Mouse (Mus musculus) limb, embryonic 13.5 days (tissue): ENCODE measurements around the gene Jaml. TPM values are rescaled to one million over a fixed set of nuclear protein-coding genes. Genes with fewer than 3 reads are reported as not detected.
A peak's percentile ranks its signal among the peaks of the same experiment; 100 is the strongest.
"Not testable (repeated sequence)": the region's sequence is repeated elsewhere in the genome, so short reads cannot be mapped to it uniquely, and the experiment has no call there.

ENCODE experiments used
- ATAC-seq: fragments of 200-750 bp; cut with Nextera tagmentation; 2 replicates; pipeline ENCODE4 v1.8.0; 2017; ENCODE audit warnings: low read depth, moderate number of reproducible peaks, moderate TSS enrichment; ENCODE audit not compliant: low FRiP score
- H3K27ac ChIP-seq: fragments of 300-500 bp; sonication (generic); 2 replicates; pipeline ENCODE4 v1.5.1; 2015; ENCODE audit warnings: inconsistent platforms, mild to moderate bottlenecking, moderate library complexity
- H3K27me3 ChIP-seq: fragments of 300-500 bp; sonication (generic); 2 replicates; pipeline ENCODE4 v1.6.1; 2015; ENCODE audit warnings: mild to moderate bottlenecking, inconsistent platforms
- H3K36me3 ChIP-seq: fragments of 300-500 bp; sonication (generic); 2 replicates; pipeline ENCODE4 v1.6.1; 2015; ENCODE audit warnings: inconsistent platforms, mild to moderate bottlenecking, moderate library complexity
- H3K4me1 ChIP-seq: fragments of 300-500 bp; sonication (generic); 2 replicates; pipeline ENCODE4 v1.6.1; 2015; ENCODE audit warnings: inconsistent platforms
- H3K4me2 ChIP-seq: fragments of 300-500 bp; sonication (generic); replicated peaks from 2 replicates; pipeline ENCODE4 v1.6.1; 2015; ENCODE audit warnings: inconsistent platforms, mild to moderate bottlenecking, moderate library complexity
- H3K4me3 ChIP-seq: fragments of 300-500 bp; sonication (generic); 2 replicates; pipeline ENCODE4 v1.5.1; 2015; ENCODE audit warnings: moderate library complexity, mild to moderate bottlenecking, inconsistent platforms
- H3K9ac ChIP-seq: fragments of 300-500 bp; sonication (generic); 2 replicates; pipeline ENCODE4 v1.6.1; 2015; ENCODE audit warnings: mild to moderate bottlenecking, inconsistent platforms
- H3K9me3 ChIP-seq: fragments of 300-500 bp; sonication (generic); 2 replicates; pipeline ENCODE4 v1.6.1; 2016; ENCODE audit warnings: inconsistent platforms
- WGBS: fragments of 180-500 bp; shearing (Covaris S2); methylation state at CpG from one replicate; pipeline ENCODE4 v1.1.7; 2015; 5-methylcytosine and 5-hydroxymethylcytosine counted together
- polyA plus RNA-seq: library from polyadenylated mRNA; unstranded; fragments of >200 nt; fragmentation: Nextera tagmentation; extraction: Ambion mirVana; gene quantifications from 2 replicates; pipeline ENCODE4 v1.2.1, GENCODE M21; 2015

Gene Jaml
- 1.2 and 1.5 TPM in 2 replicates for polyA plus RNA-seq

GRCm38 (mm10) chr9:45079011-45079410 lies at the start of gene Jaml:
Gene Jaml (plus strand): TSS chr9:45079183.
- WGBS, result 87% methylated on average over 5 of the region's 5 CpGs
- Histone ChIP-seq H3K9ac (no peak within 1 kb of the TSS), H3K4me3 (no peak within 1 kb of the TSS), H3K9me3 (no peaks in the 10 kb centered on the region), H3K36me3 (no peaks in the 10 kb centered on the region), H3K4me2 (no peak within 1 kb of the TSS), H3K27ac (no peak within 1 kb of the TSS), H3K27me3 (no peaks in the 10 kb centered on the region), H3K4me1 (no peaks in the 10 kb centered on the region)
- ATAC-seq, result no peak

- 69% methylated on average over 6 of the region's 6 CpGs for WGBS
- Histone ChIP-seq H3K4me3 (no peak overlapping the region), H3K4me1 (no peaks in the 10 kb centered on the region), H3K9ac (no peak overlapping the region), H3K36me3 (no peaks in the 10 kb centered on the region), H3K9me3 (no peaks in the 10 kb centered on the region), H3K27me3 (peaks cover 4% of the 10 kb centered on the region), H3K4me2 (no peak overlapping the region), H3K27ac (no peak overlapping the region)
- ATAC-seq, result no peak
These were observed 48.6 kb upstream of the Jaml start for GRCm38 (mm10) chr9:45030341-45030740.

- no peaks in the 10 kb centered on the region for H3K4me1 ChIP-seq
- H3K36me3 ChIP-seq, result no peaks in the 10 kb centered on the region
- no peak overlapping the region for H3K4me3 ChIP-seq
- 0 out of 2 replicates have a peak overlapping the region, but pooled peaks have one; percentile 21 for H3K9ac ChIP-seq
- WGBS, result 64% methylated on average over 2 of the region's 2 CpGs
- no peak overlapping the region for H3K27ac ChIP-seq
- no peak for ATAC-seq
- H3K9me3 ChIP-seq, result no peaks in the 10 kb centered on the region
- peaks cover 7% of the 10 kb centered on the region for H3K27me3 ChIP-seq
- H3K4me2 ChIP-seq, result no peak overlapping the region
These were observed 46.7 kb upstream of the Jaml start for GRCm38 (mm10) chr9:45032261-45032660.

GRCm38 (mm10) chr9:45034526-45034925 lies 44.5 kb upstream of the Jaml start:
- WGBS, result 87% methylated on average over 3 of the region's 3 CpGs
- Histone ChIP-seq H3K4me3 (no peak overlapping the region), H3K27ac (no peak overlapping the region), H3K9ac (no peak overlapping the region), H3K4me2 (no peak overlapping the region), H3K36me3 (no peaks in the 10 kb centered on the region), H3K9me3 (no peaks in the 10 kb centered on the region), H3K4me1 (no peaks in the 10 kb centered on the region), H3K27me3 (peaks cover 18% of the 10 kb centered on the region)
- no peak for ATAC-seq

GRCm38 (mm10) chr9:45037803-45038202 lies 41.2 kb upstream of the Jaml start:
- H3K36me3 ChIP-seq, ATAC-seq, H3K4me3 ChIP-seq, H3K9ac ChIP-seq, H3K9me3 ChIP-seq, H3K27ac ChIP-seq, H3K4me2 ChIP-seq: not testable (repeated sequence)
- Histone ChIP-seq H3K4me1 (peaks cover 27% of the 10 kb centered on the region), H3K27me3 (peaks cover 42% of the 10 kb centered on the region)
- 83% methylated on average over 1 of the region's 1 CpGs for WGBS

GRCm38 (mm10) chr9:45039499-45039898 lies 39.5 kb upstream of the Jaml start, which contains the start of gene Mpzl2:
Gene Mpzl2 (plus strand): TSS chr9:45039799.
- Histone ChIP-seq H3K4me2 (peak within 1 kb of the TSS; percentile 45), H3K36me3 (no peaks in the 10 kb centered on the region), H3K4me3 (no peak within 1 kb of the TSS), H3K9ac (no peak within 1 kb of the TSS), H3K27ac (no peak within 1 kb of the TSS), H3K9me3 (no peaks in the 10 kb centered on the region), H3K4me1 (peaks cover 37% of the 10 kb centered on the region), H3K27me3 (peaks cover 50% of the 10 kb centered on the region)
- WGBS, result 60% methylated on average over 5 of the region's 5 CpGs
- no peak for ATAC-seq

GRCm38 (mm10) chr9:45040066-45040845 lies 38.7 kb upstream of the Jaml start:
- H3K36me3 ChIP-seq, result no peaks in the 10 kb centered on the region
- peaks cover 37% of the 10 kb centered on the region for H3K4me1 ChIP-seq
- peaks cover 50% of the 10 kb centered on the region for H3K27me3 ChIP-seq
- no peak for ATAC-seq
- peak overlapping the region; percentile 45 for H3K4me2 ChIP-seq
- H3K27ac ChIP-seq, result no peak overlapping the region
- H3K9ac ChIP-seq, result no peak overlapping the region
- H3K9me3 ChIP-seq, result no peaks in the 10 kb centered on the region
- H3K4me3 ChIP-seq, result no peak overlapping the region
- 14% methylated on average over 14 of the region's 14 CpGs for WGBS

GRCm38 (mm10) chr9:45041131-45041838 lies 37.7 kb upstream of the Jaml start:
- H3K4me2 ChIP-seq, result peak overlapping the region; percentile 45
- peaks cover 37% of the 10 kb centered on the region for H3K4me1 ChIP-seq
- no peak overlapping the region for H3K27ac ChIP-seq
- H3K9ac ChIP-seq, result no peak overlapping the region
- 34% methylated on average over 17 of the region's 17 CpGs for WGBS
- peaks cover 50% of the 10 kb centered on the region for H3K27me3 ChIP-seq
- peak; percentile 36; the same call in 1 of the 2 replicates for ATAC-seq
- H3K4me3 ChIP-seq, result 0 out of 2 replicates have a peak overlapping the region, but pooled peaks have one; percentile 4
- no peaks in the 10 kb centered on the region for H3K36me3 ChIP-seq
- no peaks in the 10 kb centered on the region for H3K9me3 ChIP-seq

- H3K4me2 ChIP-seq, result peak overlapping the region; percentile 77
- peaks cover 47% of the 10 kb centered on the region for H3K27me3 ChIP-seq
- peak overlapping the region; percentile 50 for H3K4me3 ChIP-seq
- peaks cover 37% of the 10 kb centered on the region for H3K4me1 ChIP-seq
- H3K9me3 ChIP-seq, result no peaks in the 10 kb centered on the region
- H3K36me3 ChIP-seq, result no peaks in the 10 kb centered on the region
- WGBS, result 3% methylated on average over 20 of the region's 20 CpGs
- peak; percentile 84 for ATAC-seq
- H3K27ac ChIP-seq, result peak overlapping the region; percentile 67
- peak overlapping the region; percentile 62 for H3K9ac ChIP-seq
These were observed 36.8 kb upstream of the Jaml start for GRCm38 (mm10) chr9:45042056-45042720.

- Histone ChIP-seq H3K9ac (peak overlapping the region; percentile 62), H3K4me3 (peak overlapping the region; percentile 50), H3K9me3 (no peaks in the 10 kb centered on the region), H3K27ac (no peak overlapping the region), H3K4me1 (peaks cover 37% of the 10 kb centered on the region), H3K4me2 (peak overlapping the region; percentile 77), H3K36me3 (no peaks in the 10 kb centered on the region), H3K27me3 (peaks cover 47% of the 10 kb centered on the region)
- no peak for ATAC-seq
- under 1% methylated on average over 10 of the region's 10 CpGs for WGBS
These were observed 36.0 kb upstream of the Jaml start for GRCm38 (mm10) chr9:45042947-45043346.

GRCm38 (mm10) chr9:45046973-45047372 lies 32.0 kb upstream of the Jaml start:
- peaks cover 18% of the 10 kb centered on the region for H3K4me1 ChIP-seq
- H3K4me2 ChIP-seq, result no peak overlapping the region
- no peaks in the 10 kb centered on the region for H3K36me3 ChIP-seq
- H3K9me3 ChIP-seq, result no peaks in the 10 kb centered on the region
- no peak for ATAC-seq
- peaks cover 16% of the 10 kb centered on the region for H3K27me3 ChIP-seq
- H3K4me3 ChIP-seq, result no peak overlapping the region
- H3K27ac ChIP-seq, result no peak overlapping the region
- 88% methylated on average over 16 of the region's 16 CpGs for WGBS
- H3K9ac ChIP-seq, result no peak overlapping the region

GRCm38 (mm10) chr9:45048511-45048910 lies 30.5 kb upstream of the Jaml start:
- Histone ChIP-seq H3K4me1 (peaks cover 3% of the 10 kb centered on the region), H3K9me3 (no peaks in the 10 kb centered on the region), H3K27ac (no peak overlapping the region), H3K36me3 (no peaks in the 10 kb centered on the region), H3K4me2 (no peak overlapping the region), H3K4me3 (no peak overlapping the region), H3K27me3 (peaks cover 7% of the 10 kb centered on the region), H3K9ac (no peak overlapping the region)
- WGBS, result 35% methylated on average over 4 of the region's 4 CpGs
- no peak for ATAC-seq
